Mouse (Mus musculus) MEL (cell line): ENCODE results near the gene Chst15. TPM values are rescaled to one million over a fixed set of nuclear protein-coding genes. Genes with fewer than 3 reads are reported as not detected.

Experiments
- DNase-seq: peaks from one replicate; pipeline ENCODE4 v3.0.0; 2011; ENCODE audit warnings: low read depth, low spot score
- H3K27ac ChIP-seq: 2 replicates; pipeline ENCODE4 v1.5.1; 2012; ENCODE audit warnings: low read depth, mild to moderate bottlenecking, control low read depth, low read length, moderate library complexity; ENCODE audit not compliant: control insufficient read depth
- H3K27me3 ChIP-seq, 2 experiments: fragments of 150-350 bp in 1 of 2; sonication (generic) in 1 of 2; 2 replicates each; pipeline ENCODE4 v1.6.1; 2012; ENCODE audit warnings: low read length in 2 of 2, mild to moderate bottlenecking in 2 of 2, improper control_type of control experiment in 1 of 2, moderate library complexity in 1 of 2; ENCODE audit not compliant: insufficient read depth in 2 of 2, control insufficient read depth in 1 of 2
- H3K36me3 ChIP-seq, 2 experiments: 2 replicates each; pipeline ENCODE4 v1.6.1; 2012 to 2014; ENCODE audit warnings: low read length in 2 of 2, improper control_type of control experiment in 1 of 2, inconsistent platforms in 1 of 2, mild to moderate bottlenecking in 1 of 2; ENCODE audit not compliant: insufficient read depth in 2 of 2, control insufficient read depth in 1 of 2
- H3K4me1 ChIP-seq, 2 experiments: fragments of 150-350 bp in 1 of 2; sonication (generic) in 1 of 2; 2 replicates each; pipeline ENCODE4 v1.6.1; 2012; ENCODE audit warnings: low read length in 2 of 2, improper control_type of control experiment in 1 of 2, mild to moderate bottlenecking in 1 of 2; ENCODE audit not compliant: insufficient read depth in 2 of 2, control insufficient read depth in 1 of 2
- H3K4me3 ChIP-seq, 2 experiments: fragments of 150-350 bp in 1 of 2; sonication (generic) in 1 of 2; 2 replicates each; pipeline ENCODE4 v1.5.1; 2012; ENCODE audit warnings: low read depth in 2 of 2, low read length in 2 of 2, mild to moderate bottlenecking in 2 of 2, moderate library complexity in 2 of 2, control low read depth in 1 of 2, improper control_type of control experiment in 1 of 2; ENCODE audit not compliant: control insufficient read depth in 1 of 2, insufficient read depth in 1 of 2
- H3K79me2 ChIP-seq: 2 replicates; pipeline ENCODE4 v1.6.1; 2012; ENCODE audit warnings: mild to moderate bottlenecking, low read length, moderate library complexity; ENCODE audit not compliant: control insufficient read depth, poor library complexity, insufficient read depth
- H3K9ac ChIP-seq: 2 replicates; pipeline ENCODE4 v1.6.1; 2012; ENCODE audit warnings: low read depth, mild to moderate bottlenecking, control low read depth, low read length, moderate library complexity; ENCODE audit not compliant: control insufficient read depth, poor library complexity, severe bottlenecking
- H3K9me3 ChIP-seq: fragments of 150-350 bp; sonication (generic); replicated peaks from 2 replicates; pipeline ENCODE4 v1.6.1; 2012; ENCODE audit warnings: mild to moderate bottlenecking, low read length, improper control_type of control experiment, moderate library complexity; ENCODE audit not compliant: insufficient read depth
- CHD1 ChIP-seq: IDR thresholded peaks from 2 replicates; pipeline ENCODE4 v1.6.1; 2012; ENCODE audit warnings: low read depth, mild to moderate bottlenecking, inconsistent platforms, low read length, improper control_type of control experiment
- CHD2 ChIP-seq: IDR thresholded peaks from 2 replicates; pipeline ENCODE4 v1.6.1; 2011; ENCODE audit warnings: low read length, improper control_type of control experiment
- CTCF ChIP-seq, 3 experiments: IDR thresholded peaks in 2 of 3; conservative IDR thresholded peaks in 1 of 3; 2 replicates each; pipeline ENCODE4 v1.5.1; 2011 to 2012; ENCODE audit warnings: low read length in 3 of 3, low read depth in 2 of 3, mild to moderate bottlenecking in 2 of 3, improper control_type of control experiment in 1 of 3, inconsistent platforms in 1 of 3, mixed read lengths in 1 of 3, moderate library complexity in 1 of 3; ENCODE audit not compliant: control insufficient read depth in 1 of 3, insufficient read depth in 1 of 3, poor library complexity in 1 of 3, severe bottlenecking in 1 of 3
- GATA1 ChIP-seq: IDR thresholded peaks from 2 replicates; pipeline ENCODE4 v1.6.1; 2011; ENCODE audit warnings: low read depth, low read length, improper control_type of control experiment
- JUND ChIP-seq: IDR thresholded peaks from 2 replicates; pipeline ENCODE4 v1.6.1; 2011; ENCODE audit warnings: low read depth, mild to moderate bottlenecking, improper control_type of control experiment, low read length
- MAFK ChIP-seq: IDR thresholded peaks from 2 replicates; pipeline ENCODE4 v1.6.1; 2011; ENCODE audit warnings: low read depth, mild to moderate bottlenecking, low read length, improper control_type of control experiment, borderline replicate concordance
- MXI1 ChIP-seq: IDR thresholded peaks from 2 replicates; pipeline ENCODE4 v1.6.1; 2011; ENCODE audit warnings: mild to moderate bottlenecking, low read depth, low read length, improper control_type of control experiment
- NELFE ChIP-seq: IDR thresholded peaks from 2 replicates; pipeline ENCODE4 v1.6.1; 2011; ENCODE audit warnings: low read depth, low read length, improper control_type of control experiment
- POLR2A ChIP-seq, 2 experiments: IDR thresholded peaks; 2 replicates each; pipeline ENCODE4 v1.6.1; 2011 to 2012; ENCODE audit warnings: low read length in 2 of 2, mild to moderate bottlenecking in 2 of 2, control low read depth in 1 of 2, improper control_type of control experiment in 1 of 2, low read depth in 1 of 2, moderate library complexity in 1 of 2; ENCODE audit not compliant: control insufficient read depth in 1 of 2, insufficient read depth in 1 of 2, poor library complexity in 1 of 2
- POLR2AphosphoS2 ChIP-seq: IDR thresholded peaks from 2 replicates; pipeline ENCODE4 v1.6.1; 2011; ENCODE audit warnings: low read length, improper control_type of control experiment
- POLR2AphosphoS5 ChIP-seq: IDR thresholded peaks from 2 replicates; pipeline ENCODE4 v1.6.1; 2012; ENCODE audit warnings: low read depth, borderline replicate concordance, mild to moderate bottlenecking, inconsistent platforms, low read length, moderate library complexity, mixed read lengths
- SIN3A ChIP-seq: IDR thresholded peaks from 2 replicates; pipeline ENCODE4 v1.6.1; 2012; ENCODE audit warnings: low read length, improper control_type of control experiment, inconsistent platforms
- SMC3 ChIP-seq: IDR thresholded peaks from 2 replicates; pipeline ENCODE4 v1.6.1; 2011; ENCODE audit warnings: low read depth, low read length, improper control_type of control experiment
- ZKSCAN1 ChIP-seq: IDR thresholded peaks from 2 replicates; pipeline ENCODE4 v1.6.1; 2012; ENCODE audit warnings: low read depth, mild to moderate bottlenecking, inconsistent platforms, low read length, improper control_type of control experiment, moderate library complexity
- ZMIZ1 ChIP-seq: IDR thresholded peaks from 2 replicates; pipeline ENCODE4 v1.6.1; 2012; ENCODE audit warnings: low read depth, mild to moderate bottlenecking, inconsistent platforms, low read length, improper control_type of control experiment, moderate library complexity
- polyA plus RNA-seq, 2 experiments: library from polyadenylated mRNA; stranded (reverse) in 1 of 2; unstranded in 1 of 2; fragments of >175 nt in 1 of 2; fragments of >200 nt in 1 of 2; gene quantifications; 2 replicates each; pipeline versions ENCODE4 v1.2.1 to v1.2.4; 2012; ENCODE audit warnings: low replicate concordance in 2 of 2, low read depth in 1 of 2; ENCODE audit not compliant: insufficient read length in 2 of 2, insufficient read depth in 1 of 2, missing spikeins in 1 of 2
- total RNA-seq: library from RNA; depleted of rRNA; stranded (reverse); fragments of 300-350 nt; gene quantifications from 2 replicates; pipeline ENCODE4 v1.2.3, GENCODE M21; 2012

Chst15 gene
- total and polyA plus RNA-seq, 3 experiments: 14.9 to 18.1 TPM; not detected in 1

- Histone ChIP-seq H3K27ac (no peak overlapping the region), H3K27me3 (no peaks in the 10 kb centered on the region), H3K36me3 (peaks cover 1 to 18% of the 10 kb centered on the region in 2 experiments; a peak in 3 of 4 replicates), H3K79me2 (no peaks in the 10 kb centered on the region), H3K9ac (no peak overlapping the region), H3K4me1 (peaks cover 0 to 35% of the 10 kb centered on the region in 2 experiments; a peak in 2 of 4 replicates), H3K4me3 (no peak overlapping the region), H3K9me3 (no peaks in the 10 kb centered on the region)
- 0 out of 2 replicates have a peak, but pooled peaks have one; percentile 9 for TF ChIP-seq POLR2AphosphoS2
- no peak for TF ChIP-seq JUND
- no peak for TF ChIP-seq POLR2AphosphoS5
- DNase-seq: no peak
Observed at GRCm38 (mm10) chr7:132358250-132358649, 41.2 kb upstream of the Chst15 start.

- H3K79me2 ChIP-seq: no peaks in the 10 kb centered on the region
- no peaks in the 10 kb centered on the region for H3K9me3 ChIP-seq
- TF ChIP-seq ZKSCAN1 (0 out of 2 replicates have a peak, but pooled peaks have one; percentile 35), MXI1 (0 out of 2 replicates have a peak, but pooled peaks have one; percentile 27), CHD2 (no peak), ZMIZ1 (peak; percentile 35; the same call in 1 of the 2 replicates), SMC3 (peak; percentile 31), CTCF (IDR thresholded peaks at IDR 0.05 in 2 of 3, conservative IDR thresholded peaks at IDR 0.05 in 1 of 3; ENCODE audit: control insufficient read depth in 1 of 3, insufficient read depth in 1 of 3, low read depth in 2 of 3, low read length in 3 of 3, poor library complexity in 1 of 3, severe bottlenecking in 1 of 3) (no peak), SIN3A (peak; percentile 17; the same call in 1 of the 2 replicates), POLR2AphosphoS2 (peak; percentile 59), GATA1 (no peak), CHD1 (peak; percentile 66; the same call in 1 of the 2 replicates), MAFK (no peak), JUND (no peak), POLR2A (IDR thresholded peaks at IDR 0.05; ENCODE audit: control insufficient read depth in 1 of 2, insufficient read depth in 1 of 2, low read depth in 1 of 2, low read length in 2 of 2, poor library complexity in 1 of 2) (no peak), NELFE (peak; percentile 32; the same call in 1 of the 2 replicates)
- TF ChIP-seq, all 39 proteins: peak for 8
- H3K36me3 ChIP-seq: peaks cover 0 to 18% of the 10 kb centered on the region in 2 experiments; a peak in 3 of 4 replicates
- H3K4me1 ChIP-seq: peaks cover 0 to 35% of the 10 kb centered on the region in 2 experiments; a peak in 2 of 4 replicates
- DNase-seq: no peak
- no peak overlapping the region for H3K4me3 ChIP-seq
- no peak overlapping the region for H3K27ac ChIP-seq
- H3K9ac ChIP-seq: no peak overlapping the region
- H3K27me3 ChIP-seq: no peaks in the 10 kb centered on the region
Observed at GRCm38 (mm10) chr7:132357841-132358237, 40.8 kb upstream of the Chst15 start.
